Mouse (Mus musculus) midbrain, embryonic 15.5 days (tissue): ENCODE data around the gene Styk1. TPM values are rescaled to one million over a fixed set of nuclear protein-coding genes. Genes with fewer than 3 reads are reported as not detected.

Source experiments
- ATAC-seq: fragments of 200-750 bp; cut with Nextera tagmentation; replicated peaks from 2 replicates; pipeline ENCODE4 v1.8.0; 2017; ENCODE audit warnings: moderate TSS enrichment
- H3K27ac ChIP-seq: fragments of 300-500 bp; sonication (generic); 2 replicates; pipeline ENCODE4 v1.5.1; 2015; ENCODE audit warnings: mild to moderate bottlenecking, inconsistent platforms
- H3K27me3 ChIP-seq: fragments of 300-500 bp; sonication (generic); replicated peaks from 2 replicates; pipeline ENCODE4 v1.6.1; 2015; ENCODE audit warnings: inconsistent platforms
- H3K36me3 ChIP-seq: fragments of 300-500 bp; sonication (generic); replicated peaks from 2 replicates; pipeline ENCODE4 v1.6.1; 2015; ENCODE audit warnings: inconsistent platforms
- H3K4me1 ChIP-seq: fragments of 300-500 bp; sonication (generic); 2 replicates; pipeline ENCODE4 v1.6.1; 2015; ENCODE audit warnings: inconsistent platforms
- H3K4me2 ChIP-seq: fragments of 300-500 bp; sonication (generic); 2 replicates; pipeline ENCODE4 v1.6.1; 2015; ENCODE audit warnings: inconsistent platforms, mild to moderate bottlenecking, moderate library complexity
- H3K4me3 ChIP-seq: fragments of 300-500 bp; sonication (generic); 2 replicates; pipeline ENCODE4 v1.5.1; 2015; ENCODE audit warnings: mild to moderate bottlenecking, inconsistent platforms
- H3K9ac ChIP-seq: fragments of 300-500 bp; sonication (generic); 2 replicates; pipeline ENCODE4 v1.6.1; 2015; ENCODE audit warnings: mild to moderate bottlenecking, inconsistent platforms
- H3K9me3 ChIP-seq: fragments of 300-500 bp; sonication (generic); 2 replicates; pipeline ENCODE4 v1.6.1; 2016; ENCODE audit warnings: inconsistent platforms
- WGBS: fragments of 180-500 bp; shearing (Covaris S2); methylation state at CpG from one replicate; pipeline ENCODE4 v1.1.7; 2015; ENCODE audit warnings: mixed read lengths; 5-methylcytosine and 5-hydroxymethylcytosine counted together
- polyA plus RNA-seq: library from polyadenylated mRNA; unstranded; fragments of >200 nt; fragmentation: Nextera tagmentation; extraction: Ambion mirVana; gene quantifications from 2 replicates; pipeline ENCODE4 v1.2.1, GENCODE M21; 2015

Styk1 gene
- polyA plus RNA-seq, 1 experiment from 2014 or later, result 3.7 TPM

DNA sequence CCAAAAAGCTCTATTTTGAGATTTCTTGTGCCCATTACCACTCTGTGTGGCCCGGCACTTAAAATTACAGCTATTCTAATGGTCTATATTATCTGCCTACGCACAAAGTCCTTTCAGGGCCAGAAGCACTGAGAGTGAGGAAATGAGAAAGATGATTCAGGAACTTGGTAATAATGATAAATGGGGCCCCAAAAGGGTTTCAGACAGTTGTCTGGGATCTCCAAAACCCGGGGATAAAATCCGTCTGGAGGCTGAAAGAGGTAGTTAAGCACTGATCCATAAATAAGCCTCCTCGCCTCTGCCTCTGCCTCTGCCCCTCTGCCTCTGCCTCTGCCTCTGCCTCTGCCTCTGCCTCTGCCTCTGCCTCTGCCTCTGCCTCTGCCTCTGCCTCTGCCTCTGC lies 89.2 kb downstream of the Styk1 start:
- H3K9me3 ChIP-seq, result no peaks in the 10 kb centered on the region
- no peaks in the 10 kb centered on the region for H3K27me3 ChIP-seq
- H3K4me1 ChIP-seq, result no peaks in the 10 kb centered on the region
- no peaks in the 10 kb centered on the region for H3K36me3 ChIP-seq
- H3K4me3 ChIP-seq, result no peak overlapping the region
- WGBS, result 93% methylated on average over 5 of the region's 5 CpGs
- H3K9ac ChIP-seq, result no peak overlapping the region
- ATAC-seq, result no peak
- H3K4me2 ChIP-seq, result no peak overlapping the region
- H3K27ac ChIP-seq, result no peak overlapping the region

DNA sequence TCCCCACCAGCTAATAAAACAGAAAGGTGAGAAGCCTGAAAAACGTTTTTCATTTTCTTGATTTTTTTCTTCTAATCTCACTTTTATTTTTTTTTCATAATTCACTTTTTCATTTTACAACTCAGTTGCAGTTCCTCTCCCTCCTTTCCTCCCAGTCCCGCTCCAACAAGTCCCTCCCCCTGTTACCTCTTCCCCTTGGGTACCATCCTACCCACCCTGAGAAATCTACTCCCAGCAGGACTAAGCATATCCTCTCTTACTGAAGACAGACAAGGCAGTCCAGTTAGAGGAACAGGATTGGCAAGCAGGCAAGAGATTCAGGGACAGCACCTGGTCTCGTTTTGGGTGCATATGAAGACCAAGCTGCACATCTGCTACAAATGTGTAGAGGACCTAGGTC lies 90.6 kb downstream of the Styk1 start:
- H3K4me1 ChIP-seq, result no peaks in the 10 kb centered on the region
- no peak overlapping the region for H3K4me3 ChIP-seq
- H3K4me2 ChIP-seq, result no peak overlapping the region
- H3K36me3 ChIP-seq, result no peaks in the 10 kb centered on the region
- WGBS, result 65% methylated on average over 3 of the region's 3 CpGs
- ATAC-seq, result no peak
- no peaks in the 10 kb centered on the region for H3K27me3 ChIP-seq
- H3K9ac ChIP-seq, result no peak overlapping the region
- H3K9me3 ChIP-seq, result no peaks in the 10 kb centered on the region
- H3K27ac ChIP-seq, result no peak overlapping the region

DNA sequence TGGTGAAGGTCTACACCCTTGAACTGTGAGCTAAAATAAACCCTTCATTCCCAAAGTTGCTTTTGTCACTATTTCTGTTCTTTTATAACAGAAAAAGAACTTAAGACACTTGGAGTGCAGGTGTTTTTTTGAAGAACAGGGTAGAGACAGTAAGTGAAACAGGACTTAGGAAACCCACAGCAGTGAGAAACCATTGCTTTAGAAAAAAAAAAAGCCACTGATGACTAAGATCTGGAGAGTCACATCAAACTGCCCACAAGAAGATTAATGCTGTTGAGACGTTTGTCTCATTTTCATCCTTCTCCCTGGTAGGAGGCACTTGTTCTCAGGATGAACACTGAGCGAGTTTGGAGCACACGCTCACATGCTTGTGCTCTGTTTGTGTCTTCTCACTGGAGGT lies 91.4 kb downstream of the Styk1 start:
- Histone ChIP-seq H3K4me2 (no peak overlapping the region), H3K9ac (no peak overlapping the region), H3K4me3 (no peak overlapping the region), H3K9me3 (no peaks in the 10 kb centered on the region), H3K27me3 (no peaks in the 10 kb centered on the region), H3K27ac (no peak overlapping the region), H3K4me1 (no peaks in the 10 kb centered on the region), H3K36me3 (no peaks in the 10 kb centered on the region)
- ATAC-seq, result no peak
- WGBS, result 82% methylated on average over 3 of the region's 3 CpGs

Other genes starting within 250 kb of the Styk1 start
- gene Klra2, start 106.2 kb downstream of the Styk1 start, polyA plus RNA-seq, result 0.09 TPM in 1 of 2 replicates, not detected in the other
- gene Magohb, start 60.4 kb downstream of the Styk1 start, polyA plus RNA-seq, result 37.1 and 39.2 TPM in 2 replicates
- 24.2 and 27.1 TPM in 2 replicates for gene Ybx3, start 34.9 kb upstream of the Styk1 start, polyA plus RNA-seq
- gene 5430401F13Rik, start 132.8 kb upstream of the Styk1 start, polyA plus RNA-seq, result not detected in 2 replicates
- not detected in 2 replicates for gene Gm6619, start 132.8 kb upstream of the Styk1 start, polyA plus RNA-seq